Mouse (Mus musculus) 416B (cell line): ENCODE measurements around the gene Fam149b.
"Not testable (repeated sequence)": the region's sequence is repeated elsewhere in the genome, so short reads cannot be mapped to it uniquely, and the experiment has no call there.

Source experiments
- DNase-seq: peaks from one replicate; pipeline ENCODE4 v3.0.0; 2011; ENCODE audit warnings: low read depth

Fam149b gene

GRCm38 (mm10) chr14:20347991-20348541 is at the start of gene Fam149b, which contains the start of gene Ecd:
Gene Fam149b (plus strand): TSS chr14:20348162.
Gene Ecd (minus strand): TSS chr14:20348121.
- DNase-seq: peak; percentile 98

- DNase-seq: not testable (repeated sequence)
These were observed 42.9 kb upstream of the Fam149b start for GRCm38 (mm10) chr14:20305085-20305484.

- DNase-seq: no peak
These were observed 32.8 kb upstream of the Fam149b start for GRCm38 (mm10) chr14:20315137-20315536.

- peak; percentile 40 for DNase-seq
These were observed 28.5 kb upstream of the Fam149b start for GRCm38 (mm10) chr14:20319420-20319819.

GRCm38 (mm10) chr14:20324196-20324595 is 23.8 kb upstream of the Fam149b start:
- DNase-seq: no peak

- DNase-seq: no peak
These were observed 19.5 kb upstream of the Fam149b start for GRCm38 (mm10) chr14:20328474-20328873.

GRCm38 (mm10) chr14:20331316-20331715 is 16.6 kb upstream of the Fam149b start:
- no peak for DNase-seq

- DNase-seq: peak; percentile 26
These were observed 8.5 kb upstream of the Fam149b start for GRCm38 (mm10) chr14:20339415-20339814.

- peak; percentile 64 for DNase-seq
These were observed 7.8 kb upstream of the Fam149b start for GRCm38 (mm10) chr14:20340149-20340548.

GRCm38 (mm10) chr14:20340866-20341265 is 7.1 kb upstream of the Fam149b start:
- DNase-seq: peak; percentile 61

GRCm38 (mm10) chr14:20345885-20346284 is 2.1 kb upstream of the Fam149b start:
- DNase-seq: no peak

- no peak for DNase-seq
These were observed 446 bp upstream of the Fam149b start for GRCm38 (mm10) chr14:20347441-20347990.

GRCm38 (mm10) chr14:20363230-20363629 is 15.3 kb downstream of the Fam149b start:
- peak; percentile 48 for DNase-seq

- peak; percentile 33 for DNase-seq
These were observed 20.3 kb downstream of the Fam149b start for GRCm38 (mm10) chr14:20368271-20368670.

- no peak for DNase-seq
These were observed 22.8 kb downstream of the Fam149b start for GRCm38 (mm10) chr14:20370798-20371197.

GRCm38 (mm10) chr14:20371854-20372253 is 23.9 kb downstream of the Fam149b start:
- DNase-seq: no peak

GRCm38 (mm10) chr14:20377112-20377521 is 29.2 kb downstream of the Fam149b start:
- DNase-seq: peak; percentile 36

GRCm38 (mm10) chr14:20378313-20379061 is 30.5 kb downstream of the Fam149b start:
- DNase-seq: peak; percentile 52

GRCm38 (mm10) chr14:20379087-20379640 is 31.2 kb downstream of the Fam149b start:
- no peak for DNase-seq

- no peak for DNase-seq
These were observed 31.9 kb downstream of the Fam149b start for GRCm38 (mm10) chr14:20379753-20380430.

GRCm38 (mm10) chr14:20388441-20389129 is 40.6 kb downstream of the Fam149b start, which contains the start of gene Dnajc9:
Gene Dnajc9 (minus strand): TSS chr14:20388910.
- DNase-seq: peak; percentile 95
